Mouse (Mus musculus) testis, postnatal 14 days (tissue): ENCODE results near the gene Icos.

Experiments used
- DNase-seq: peaks from one replicate; pipeline ENCODE4 v3.0.0; 2021; ENCODE audit warnings: low spot score

The Icos gene

GRCm38 (mm10) chr1:61039310-61039709, 61.6 kb downstream of the Icos start:
- DNase-seq = no peak

GRCm38 (mm10) chr1:61040401-61040800, 62.7 kb downstream of the Icos start:
- no peak for DNase-seq

DNA sequence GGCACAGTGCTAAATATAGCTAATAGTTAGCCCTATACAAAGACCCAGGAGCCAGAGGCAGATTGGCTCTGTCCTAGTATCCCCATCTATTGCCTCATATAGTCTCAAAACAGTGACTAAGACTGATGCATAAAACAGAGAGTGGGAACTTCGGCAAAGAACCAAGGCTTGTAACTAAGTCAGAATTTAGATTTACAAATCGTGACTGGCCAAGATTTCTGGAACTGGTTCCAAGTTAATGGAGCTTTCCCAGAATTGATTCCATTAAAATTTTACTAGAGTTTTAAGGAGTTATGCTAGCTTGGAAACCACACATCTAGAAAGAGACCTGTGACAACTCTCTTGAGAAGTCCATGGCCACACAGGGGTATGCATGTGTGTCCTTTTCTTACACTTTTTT, 65.1 kb downstream of the Icos start:
- DNase-seq = no peak

GRCm38 (mm10) chr1:61046055-61046705, 68.5 kb downstream of the Icos start:
- DNase-seq = no peak

- DNase-seq = no peak
These were observed 69.6 kb downstream of the Icos start for GRCm38 (mm10) chr1:61047336-61047735.
